Mouse (Mus musculus): Measurements from ENCODE around the gene Vmn2r92. TPM values are rescaled to one million over a fixed set of nuclear protein-coding genes. Genes with fewer than 3 reads are reported as not detected.
"Not testable (repeated sequence)": the region's sequence is repeated elsewhere in the genome, so short reads cannot be mapped to it uniquely, and the experiment has no call there.

Vmn2r92 gene
- polyA plus RNA-seq (2014; fragmentation: Nextera tagmentation; extraction: Ambion mirVana): not detected in 2 replicates

GRCm38 (mm10) chr17:18151587-18151986, at the start of gene Vmn2r92:
Gene Vmn2r92, plus strand, starts transcription at chr17:18151887.
- ATAC-seq (ENCODE audit: insufficient read depth, low FRiP score, low TSS enrichment): not testable (repeated sequence)
- 89% methylated on average over 1 of the region's 1 CpGs for WGBS

GRCm38 (mm10) chr17:18102265-18102664, 49.4 kb upstream of the Vmn2r92 start:
- not testable (repeated sequence) for H3K4me1 ChIP-seq (ENCODE audit: control insufficient read depth, insufficient read depth, low read length); H3K9me3 ChIP-seq (ENCODE audit: control insufficient read depth, low read length); H3K4me3 ChIP-seq (ENCODE audit: low read depth, low read length); ATAC-seq (ENCODE audit: insufficient read depth, low FRiP score, low TSS enrichment); H3K4me2 ChIP-seq (ENCODE audit: low read depth); H3K27ac ChIP-seq (ENCODE audit: low read depth, low read length); H3K36me3 ChIP-seq (ENCODE audit: control insufficient read depth, insufficient read depth, low read length); H3K27me3 ChIP-seq (ENCODE audit: control insufficient read depth, insufficient read depth, low read length); H3K9ac ChIP-seq (ENCODE audit: low read length)
- peak; percentile 75 for DNase-seq (ENCODE audit: low spot score)
- WGBS: 88% methylated on average over 3 of the region's 3 CpGs

More at GRCm38 (mm10) chr17:18151587-18151986, at the start of gene Vmn2r92:
- H3K9me3 ChIP-seq (ENCODE audit: control insufficient read depth, low read length); DNase-seq (ENCODE audit: low spot score); H3K27me3 ChIP-seq (ENCODE audit: control insufficient read depth, insufficient read depth, low read length); H3K36me3 ChIP-seq (ENCODE audit: control insufficient read depth, insufficient read depth, low read length); H3K4me3 ChIP-seq (ENCODE audit: low read depth, low read length); H3K9ac ChIP-seq (ENCODE audit: low read length); H3K4me1 ChIP-seq (ENCODE audit: control insufficient read depth, insufficient read depth, low read length); H3K27ac ChIP-seq (ENCODE audit: low read depth, low read length); H3K4me2 ChIP-seq (ENCODE audit: low read depth): not testable (repeated sequence)

GRCm38 (mm10) chr17:18161194-18161593, 9.5 kb downstream of the Vmn2r92 start:
- not testable (repeated sequence) for H3K9me3 ChIP-seq (ENCODE audit: control insufficient read depth, low read length); DNase-seq (ENCODE audit: low spot score); H3K4me1 ChIP-seq (ENCODE audit: control insufficient read depth, insufficient read depth, low read length); ATAC-seq (ENCODE audit: insufficient read depth, low FRiP score, low TSS enrichment); H3K9ac ChIP-seq (ENCODE audit: low read length); H3K27ac ChIP-seq (ENCODE audit: low read depth, low read length); H3K4me3 ChIP-seq (ENCODE audit: low read depth, low read length); H3K4me2 ChIP-seq (ENCODE audit: low read depth); H3K36me3 ChIP-seq (ENCODE audit: control insufficient read depth, insufficient read depth, low read length); H3K27me3 ChIP-seq (ENCODE audit: control insufficient read depth, insufficient read depth, low read length)
- WGBS: 77% methylated on average over 2 of the region's 2 CpGs

- no peak overlapping the region for H3K4me3 ChIP-seq (ENCODE audit: low read depth, low read length)
- H3K36me3 ChIP-seq (ENCODE audit: control insufficient read depth, insufficient read depth, low read length): no peaks in the 10 kb centered on the region
- no peak overlapping the region for H3K9ac ChIP-seq (ENCODE audit: low read length)
- no peaks in the 10 kb centered on the region; the same call in 1 of the 2 replicates for H3K9me3 ChIP-seq (ENCODE audit: control insufficient read depth, low read length)
- H3K4me2 ChIP-seq (ENCODE audit: low read depth): no peak overlapping the region
- no peaks in the 10 kb centered on the region for H3K27me3 ChIP-seq (ENCODE audit: control insufficient read depth, insufficient read depth, low read length)
- ATAC-seq (ENCODE audit: insufficient read depth, low FRiP score, low TSS enrichment) (no peak), DNase-seq (ENCODE audit: low spot score) (no peak)
- no peak overlapping the region for H3K27ac ChIP-seq (ENCODE audit: low read depth, low read length)
- 97% methylated on average over 1 of the region's 1 CpGs for WGBS
- no peaks in the 10 kb centered on the region for H3K4me1 ChIP-seq (ENCODE audit: control insufficient read depth, insufficient read depth, low read length)
Observed at GRCm38 (mm10) chr17:18189732-18190131, 38.0 kb downstream of the Vmn2r92 start.

- no peak overlapping the region for H3K27ac ChIP-seq (ENCODE audit: low read depth, low read length)
- H3K27me3 ChIP-seq (ENCODE audit: control insufficient read depth, insufficient read depth, low read length): no peaks in the 10 kb centered on the region
- H3K4me3 ChIP-seq (ENCODE audit: low read depth, low read length): no peak overlapping the region
- H3K9ac ChIP-seq (ENCODE audit: low read length): no peak overlapping the region
- H3K4me2 ChIP-seq (ENCODE audit: low read depth): no peak overlapping the region
- no peaks in the 10 kb centered on the region for H3K36me3 ChIP-seq (ENCODE audit: control insufficient read depth, insufficient read depth, low read length)
- DNase-seq (ENCODE audit: low spot score) (no peak), ATAC-seq (ENCODE audit: insufficient read depth, low FRiP score, low TSS enrichment) (no peak)
- H3K4me1 ChIP-seq (ENCODE audit: control insufficient read depth, insufficient read depth, low read length): no peaks in the 10 kb centered on the region
- no peaks in the 10 kb centered on the region; the same call in 1 of the 2 replicates for H3K9me3 ChIP-seq (ENCODE audit: control insufficient read depth, low read length)
Observed at GRCm38 (mm10) chr17:18221300-18221699, 69.6 kb downstream of the Vmn2r92 start.

GRCm38 (mm10) chr17:18231996-18232395, 80.3 kb downstream of the Vmn2r92 start:
- Histone ChIP-seq H3K4me1 (ENCODE audit: control insufficient read depth, insufficient read depth, low read length) (no peaks in the 10 kb centered on the region), H3K36me3 (ENCODE audit: control insufficient read depth, insufficient read depth, low read length) (no peaks in the 10 kb centered on the region), H3K9me3 (ENCODE audit: control insufficient read depth, low read length) (no peaks in the 10 kb centered on the region; the same call in 1 of the 2 replicates), H3K27ac (ENCODE audit: low read depth, low read length) (no peak overlapping the region), H3K9ac (ENCODE audit: low read length) (no peak overlapping the region), H3K4me3 (ENCODE audit: low read depth, low read length) (no peak overlapping the region), H3K4me2 (ENCODE audit: low read depth) (no peak overlapping the region), H3K27me3 (ENCODE audit: control insufficient read depth, insufficient read depth, low read length) (no peaks in the 10 kb centered on the region)
- no peak for DNase-seq (ENCODE audit: low spot score)
- ATAC-seq (ENCODE audit: insufficient read depth, low FRiP score, low TSS enrichment): no peak
- WGBS: 85% methylated on average over 2 of the region's 2 CpGs

- Histone ChIP-seq H3K36me3 (ENCODE audit: control insufficient read depth, insufficient read depth, low read length) (no peaks in the 10 kb centered on the region), H3K4me1 (ENCODE audit: control insufficient read depth, insufficient read depth, low read length) (no peaks in the 10 kb centered on the region), H3K9me3 (ENCODE audit: control insufficient read depth, low read length) (no peaks in the 10 kb centered on the region; the same call in 1 of the 2 replicates), H3K9ac (ENCODE audit: low read length) (no peak overlapping the region), H3K27me3 (ENCODE audit: control insufficient read depth, insufficient read depth, low read length) (no peaks in the 10 kb centered on the region), H3K4me3 (ENCODE audit: low read depth, low read length) (no peak overlapping the region), H3K4me2 (ENCODE audit: low read depth) (no peak overlapping the region), H3K27ac (ENCODE audit: low read depth, low read length) (no peak overlapping the region)
- ATAC-seq (ENCODE audit: insufficient read depth, low FRiP score, low TSS enrichment) (no peak), DNase-seq (ENCODE audit: low spot score) (no peak)
- 81% methylated on average over 13 of the region's 14 CpGs for WGBS
Observed at GRCm38 (mm10) chr17:18236931-18237330, 85.2 kb downstream of the Vmn2r92 start.

Other genes starting within 250 kb of the Vmn2r92 start
- not detected in 2 replicates for gene Fpr-rs4, start 130.2 kb upstream of the Vmn2r92 start, polyA plus RNA-seq (2014; fragmentation: Nextera tagmentation; extraction: Ambion mirVana)
- not detected in 2 replicates for gene Vmn2r124, start 102.5 kb upstream of the Vmn2r92 start, polyA plus RNA-seq (2014; fragmentation: Nextera tagmentation; extraction: Ambion mirVana)
- not detected in 2 replicates for gene Vmn2r91, start 66.9 kb upstream of the Vmn2r92 start, polyA plus RNA-seq (2014; fragmentation: Nextera tagmentation; extraction: Ambion mirVana)
- not detected in 2 replicates for gene Vmn2r94, start 125.9 kb downstream of the Vmn2r92 start, polyA plus RNA-seq (2014; fragmentation: Nextera tagmentation; extraction: Ambion mirVana)
- gene Vmn2r93, start 146.2 kb downstream of the Vmn2r92 start, polyA plus RNA-seq (2014; fragmentation: Nextera tagmentation; extraction: Ambion mirVana): not detected in 2 replicates

Data from neural tube, embryonic 11.5 days (tissue).